Mouse (Mus musculus): ENCODE data around the gene Zfand6. TPM values are rescaled to one million over a fixed set of nuclear protein-coding genes. Genes with fewer than 3 reads are reported as not detected.

Zfand6 gene
- polyA plus RNA-seq, 1 experiment: 20.0 TPM

DNA sequence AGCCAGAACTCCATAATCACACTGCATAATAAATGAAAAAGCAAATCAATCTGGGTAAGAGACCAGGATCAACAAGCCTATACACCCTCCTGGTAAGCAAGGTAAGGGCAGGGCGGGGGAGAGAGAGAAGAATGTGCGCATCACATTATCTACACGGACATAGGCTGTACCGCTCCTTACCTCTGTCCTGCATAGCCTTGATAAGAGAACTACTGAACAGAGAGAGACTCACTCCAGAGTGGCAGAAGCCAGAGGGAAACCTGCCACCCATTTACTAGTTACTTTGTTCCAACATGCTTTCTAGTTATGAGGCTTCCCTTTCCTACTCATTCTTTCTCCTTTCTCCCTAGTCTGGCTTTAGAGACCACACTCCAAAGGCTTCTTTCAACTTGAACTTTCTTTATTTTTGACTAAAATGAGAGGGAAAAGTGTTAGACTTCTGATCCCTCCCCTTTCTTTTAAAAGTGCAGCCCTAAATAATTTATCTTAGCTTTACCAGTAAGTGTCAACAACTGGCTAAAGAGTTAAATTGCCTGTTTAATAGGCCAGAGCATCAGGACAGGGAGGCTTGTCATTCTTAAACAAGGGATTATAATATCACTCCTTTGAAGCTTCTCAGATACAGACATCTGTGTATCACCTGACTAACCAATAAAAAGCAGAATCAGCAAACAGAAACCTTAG, 38.3 kb downstream of the Zfand6 start:
- Histone ChIP-seq H3ac (ENCODE audit: control insufficient read depth, insufficient read length, low read depth) (no peak overlapping the region), H3K36me3 (ENCODE audit: control insufficient read depth, insufficient read depth) (peaks cover 9% of the 10 kb centered on the region), H3K79me3 (ENCODE audit: low read depth) (peaks cover 2% of the 10 kb centered on the region), H3K4me3 (ENCODE audit: insufficient read depth, poor library complexity, severe bottlenecking) (no peak overlapping the region), H3K27me3 (ENCODE audit: control insufficient read depth, insufficient read depth, insufficient read length) (no peaks in the 10 kb centered on the region), H3K79me2 (ENCODE audit: control insufficient read depth, insufficient read depth) (no peaks in the 10 kb centered on the region)
- TF ChIP-seq MAX (IDR thresholded peaks at IDR 0.05) (no peak), USF1 (IDR thresholded peaks at IDR 0.05; ENCODE audit: low read depth) (no peak), MYOG (IDR thresholded peaks at IDR 0.05; ENCODE audit: control insufficient read depth, extremely low read depth, insufficient read length) (no peak), MYOD1 (IDR thresholded peaks at IDR 0.05; ENCODE audit: control insufficient read depth, insufficient read length, low read depth) (no peak), CTCF (IDR thresholded peaks at IDR 0.05; ENCODE audit: control insufficient read depth, insufficient read depth, insufficient read length) (no peak), CEBPB (IDR thresholded peaks at IDR 0.05; ENCODE audit: low read depth) (no peak), FOSL1 (IDR thresholded peaks at IDR 0.05; ENCODE audit: insufficient read depth, low read length, poor library complexity, severe bottlenecking) (no peak)

DNA sequence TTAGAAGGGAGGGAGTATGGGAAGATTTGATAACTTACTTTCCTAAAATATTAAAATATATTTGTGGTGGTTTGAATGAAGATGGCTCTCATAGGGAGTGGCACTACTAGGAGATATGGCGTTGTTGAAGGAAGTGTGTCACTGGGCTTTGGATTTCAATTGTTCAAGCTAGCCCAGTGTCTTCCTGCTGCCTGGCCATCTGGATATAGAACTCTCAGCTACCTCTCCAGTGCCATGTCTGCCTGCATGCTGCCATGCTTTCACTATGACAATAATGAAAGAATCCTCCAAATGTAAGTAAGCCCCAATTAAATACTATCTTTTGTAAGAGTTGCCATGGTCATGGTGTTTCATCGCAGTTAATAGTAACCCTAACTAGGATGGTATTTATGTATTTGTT, 40.7 kb downstream of the Zfand6 start:
- Histone ChIP-seq H3K79me2 (ENCODE audit: control insufficient read depth, insufficient read depth) (no peaks in the 10 kb centered on the region), H3K79me3 (ENCODE audit: low read depth) (peaks cover 2% of the 10 kb centered on the region), H3K4me3 (ENCODE audit: insufficient read depth, poor library complexity, severe bottlenecking) (no peak overlapping the region), H3K27me3 (ENCODE audit: control insufficient read depth, insufficient read depth, insufficient read length) (no peaks in the 10 kb centered on the region), H3K36me3 (ENCODE audit: control insufficient read depth, insufficient read depth) (peaks cover 9% of the 10 kb centered on the region), H3ac (ENCODE audit: control insufficient read depth, insufficient read length, low read depth) (no peak overlapping the region)
- TF ChIP-seq CTCF (IDR thresholded peaks at IDR 0.05; ENCODE audit: control insufficient read depth, insufficient read depth, insufficient read length) (no peak), CEBPB (IDR thresholded peaks at IDR 0.05; ENCODE audit: low read depth) (no peak), MAX (IDR thresholded peaks at IDR 0.05) (no peak), MYOD1 (IDR thresholded peaks at IDR 0.05; ENCODE audit: control insufficient read depth, insufficient read length, low read depth) (no peak), MYOG (IDR thresholded peaks at IDR 0.05; ENCODE audit: control insufficient read depth, extremely low read depth, insufficient read length) (no peak), USF1 (IDR thresholded peaks at IDR 0.05; ENCODE audit: low read depth) (no peak), FOSL1 (IDR thresholded peaks at IDR 0.05; ENCODE audit: insufficient read depth, low read length, poor library complexity, severe bottlenecking) (no peak)

DNA sequence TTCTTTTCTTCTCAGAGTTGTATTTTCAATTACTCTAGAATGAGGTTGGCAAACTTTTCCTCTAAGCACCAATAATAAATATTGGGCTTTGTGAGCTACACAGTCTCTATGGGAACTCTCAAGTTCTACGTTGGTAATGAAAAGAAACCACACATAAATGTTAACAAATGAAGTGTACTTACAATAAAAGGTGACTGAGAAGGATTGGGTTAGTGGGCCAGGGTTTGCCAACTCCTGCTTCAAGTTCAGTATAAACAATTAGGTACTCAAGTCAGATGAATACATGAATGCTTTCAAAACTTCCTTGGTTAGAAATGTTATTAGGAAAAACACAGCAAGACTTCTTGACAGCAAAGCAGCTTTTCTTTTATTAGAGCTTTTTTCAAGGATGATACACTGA, 43.5 kb downstream of the Zfand6 start:
- no peak overlapping the region for H3ac ChIP-seq (ENCODE audit: control insufficient read depth, insufficient read length, low read depth)
- no peak overlapping the region for H3K4me3 ChIP-seq (ENCODE audit: insufficient read depth, poor library complexity, severe bottlenecking)
- H3K27me3 ChIP-seq (ENCODE audit: control insufficient read depth, insufficient read depth, insufficient read length): no peaks in the 10 kb centered on the region
- H3K79me2 ChIP-seq (ENCODE audit: control insufficient read depth, insufficient read depth): no peaks in the 10 kb centered on the region
- peaks cover 2% of the 10 kb centered on the region for H3K79me3 ChIP-seq (ENCODE audit: low read depth)
- TF ChIP-seq MYOD1 (IDR thresholded peaks at IDR 0.05; ENCODE audit: control insufficient read depth, insufficient read length, low read depth) (no peak), MYOG (IDR thresholded peaks at IDR 0.05; ENCODE audit: control insufficient read depth, extremely low read depth, insufficient read length) (no peak), CTCF (IDR thresholded peaks at IDR 0.05; ENCODE audit: control insufficient read depth, insufficient read depth, insufficient read length) (no peak), USF1 (IDR thresholded peaks at IDR 0.05; ENCODE audit: low read depth) (no peak), FOSL1 (IDR thresholded peaks at IDR 0.05; ENCODE audit: insufficient read depth, low read length, poor library complexity, severe bottlenecking) (no peak), CEBPB (IDR thresholded peaks at IDR 0.05; ENCODE audit: low read depth) (no peak), MAX (IDR thresholded peaks at IDR 0.05) (no peak)
- peaks cover 4% of the 10 kb centered on the region for H3K36me3 ChIP-seq (ENCODE audit: control insufficient read depth, insufficient read depth)

DNA sequence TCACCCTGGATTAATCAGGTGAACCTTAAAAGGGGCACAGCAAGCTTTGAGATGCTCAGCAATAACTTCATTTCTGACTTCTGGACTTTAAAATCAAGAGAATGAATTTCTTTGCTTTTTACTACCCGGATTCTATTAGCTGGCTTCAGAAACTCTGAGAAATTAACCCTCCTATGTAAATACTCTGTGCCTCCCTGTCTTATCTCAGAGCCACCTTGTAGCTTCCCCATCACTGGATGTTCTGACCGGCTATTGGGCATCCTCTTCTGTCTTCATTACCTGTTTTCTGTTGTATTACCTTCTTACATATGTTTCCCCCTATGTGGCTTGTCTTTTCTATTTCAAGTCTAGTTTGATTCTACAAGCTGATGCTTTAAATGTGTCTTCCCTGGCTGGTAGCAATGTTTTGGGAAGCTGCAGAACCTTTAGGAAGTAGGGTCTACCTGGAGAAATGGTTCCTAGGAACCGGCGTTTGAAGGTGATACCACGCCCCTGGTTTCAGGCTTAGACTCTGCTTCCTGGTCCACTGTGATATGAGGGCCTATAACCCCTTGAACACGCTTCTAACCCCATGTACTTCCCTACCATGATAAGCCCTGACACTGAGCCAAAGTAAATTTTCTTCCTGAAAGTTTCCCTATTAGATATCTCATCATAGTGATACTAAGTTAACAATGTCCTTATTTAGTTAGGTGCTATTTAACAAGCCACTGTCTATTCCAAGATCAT, 46.3 kb downstream of the Zfand6 start:
- Histone ChIP-seq H3K4me3 (ENCODE audit: insufficient read depth, poor library complexity, severe bottlenecking) (no peak overlapping the region), H3K79me3 (ENCODE audit: low read depth) (peaks cover 5% of the 10 kb centered on the region), H3K79me2 (ENCODE audit: control insufficient read depth, insufficient read depth) (no peaks in the 10 kb centered on the region), H3ac (ENCODE audit: control insufficient read depth, insufficient read length, low read depth) (no peak overlapping the region), H3K27me3 (ENCODE audit: control insufficient read depth, insufficient read depth, insufficient read length) (no peaks in the 10 kb centered on the region), H3K36me3 (ENCODE audit: control insufficient read depth, insufficient read depth) (peaks cover 4% of the 10 kb centered on the region)
- TF ChIP-seq USF1 (IDR thresholded peaks at IDR 0.05; ENCODE audit: low read depth) (no peak), CTCF (IDR thresholded peaks at IDR 0.05; ENCODE audit: control insufficient read depth, insufficient read depth, insufficient read length) (no peak), MYOD1 (IDR thresholded peaks at IDR 0.05; ENCODE audit: control insufficient read depth, insufficient read length, low read depth) (no peak), MYOG (IDR thresholded peaks at IDR 0.05; ENCODE audit: control insufficient read depth, extremely low read depth, insufficient read length) (no peak), FOSL1 (IDR thresholded peaks at IDR 0.05; ENCODE audit: insufficient read depth, low read length, poor library complexity, severe bottlenecking) (no peak)

DNA sequence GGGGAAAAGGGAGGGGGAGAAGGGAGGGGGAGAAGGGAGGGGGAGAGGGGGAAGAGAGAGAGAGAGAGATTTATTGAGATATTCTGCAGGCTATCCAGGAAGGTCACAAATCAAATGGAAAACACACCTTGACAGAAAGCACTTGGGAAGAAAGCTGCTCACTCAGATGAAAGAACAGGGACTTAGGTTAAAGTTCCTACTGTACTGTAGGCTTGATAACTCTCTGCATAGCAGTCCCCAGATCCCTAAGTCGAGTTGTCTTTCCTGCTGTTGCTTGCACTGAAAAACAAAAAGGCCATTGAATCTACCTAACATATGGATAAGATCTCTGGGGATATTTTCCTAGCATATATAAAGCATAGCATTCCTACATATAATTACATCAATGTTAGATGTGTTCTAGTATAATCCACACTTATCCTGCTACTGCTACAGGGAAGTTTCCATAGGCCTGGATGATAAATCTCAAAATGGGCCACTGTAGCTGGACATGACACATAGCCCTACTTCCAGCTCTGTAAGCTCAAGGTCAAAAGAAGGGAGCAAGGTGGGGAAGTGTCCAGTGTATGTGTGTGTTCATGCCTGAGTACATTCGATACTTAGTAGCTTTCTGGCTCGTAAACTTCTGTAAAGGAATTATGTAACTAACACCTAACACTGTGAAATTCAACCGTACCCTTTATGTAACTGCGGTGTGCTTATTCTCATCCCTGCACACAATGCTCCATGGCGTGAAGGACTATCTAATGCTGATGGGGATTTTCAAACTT, 47.4 kb downstream of the Zfand6 start:
- H3K27me3 ChIP-seq (ENCODE audit: control insufficient read depth, insufficient read depth, insufficient read length): no peaks in the 10 kb centered on the region
- peaks cover 5% of the 10 kb centered on the region for H3K79me3 ChIP-seq (ENCODE audit: low read depth)
- H3K79me2 ChIP-seq (ENCODE audit: control insufficient read depth, insufficient read depth): no peaks in the 10 kb centered on the region
- no peaks in the 10 kb centered on the region for H3K36me3 ChIP-seq (ENCODE audit: control insufficient read depth, insufficient read depth)
- no peak overlapping the region for H3K4me3 ChIP-seq (ENCODE audit: insufficient read depth, poor library complexity, severe bottlenecking)
- H3ac ChIP-seq (ENCODE audit: control insufficient read depth, insufficient read length, low read depth): no peak overlapping the region
- TF ChIP-seq MYOG (IDR thresholded peaks at IDR 0.05; ENCODE audit: control insufficient read depth, extremely low read depth, insufficient read length) (no peak), FOSL1 (IDR thresholded peaks at IDR 0.05; ENCODE audit: insufficient read depth, low read length, poor library complexity, severe bottlenecking) (no peak), CTCF (IDR thresholded peaks at IDR 0.05; ENCODE audit: control insufficient read depth, insufficient read depth, insufficient read length) (no peak), USF1 (IDR thresholded peaks at IDR 0.05; ENCODE audit: low read depth) (no peak), MYOD1 (IDR thresholded peaks at IDR 0.05; ENCODE audit: control insufficient read depth, insufficient read length, low read depth) (no peak), CEBPB (IDR thresholded peaks at IDR 0.05; ENCODE audit: low read depth) (no peak), MAX (IDR thresholded peaks at IDR 0.05) (no peak)
